Mouse (Mus musculus) midbrain, postnatal 0 days (tissue): ENCODE measurements at regions not wholly inside any gene's neighbourhood (a gene's known extent, or its start where the extent isn't known, plus 50 kb on each side); places are given as distances from the start of the nearest gene placed in this dataset.
A peak's percentile ranks its signal among the peaks of the same experiment; 100 is the strongest.

Source experiments
- ATAC-seq: fragments of 200-750 bp; cut with Nextera tagmentation; 2 replicates; pipeline ENCODE4 v1.8.0; 2017; ENCODE audit warnings: moderate number of reproducible peaks, mild to moderate bottlenecking, moderate TSS enrichment, moderate library complexity; ENCODE audit not compliant: low FRiP score
- DNase-seq: peaks from one replicate; pipeline ENCODE4 v3.0.0-alpha.2; 2015; ENCODE audit warnings: low spot score
- H3K27ac ChIP-seq: fragments of 300-500 bp; sonication (generic); 2 replicates; pipeline ENCODE4 v1.5.1; 2014; ENCODE audit warnings: low read depth, mild to moderate bottlenecking, low read length, mixed read lengths
- H3K27me3 ChIP-seq: fragments of 300-500 bp; sonication (generic); 2 replicates; pipeline ENCODE4 v1.6.1; 2014; ENCODE audit warnings: low read length, control low read depth, mixed read lengths; ENCODE audit not compliant: insufficient read depth
- H3K36me3 ChIP-seq: fragments of 300-500 bp; sonication (generic); 2 replicates; pipeline ENCODE4 v1.6.1; 2014; ENCODE audit warnings: low read length, control low read depth, mixed read lengths; ENCODE audit not compliant: insufficient read depth
- H3K4me1 ChIP-seq: fragments of 300-500 bp; sonication (generic); 2 replicates; pipeline ENCODE4 v1.6.1; 2014; ENCODE audit warnings: mild to moderate bottlenecking, control low read depth, antibody characterized with exemption, low read length, mixed read lengths; ENCODE audit not compliant: insufficient read depth
- H3K4me2 ChIP-seq: fragments of 300-500 bp; sonication (generic); 2 replicates; pipeline ENCODE4 v1.6.1; 2014; ENCODE audit warnings: low read depth, mild to moderate bottlenecking, low read length, mixed read lengths; ENCODE audit not compliant: poor library complexity, severe bottlenecking
- H3K4me3 ChIP-seq: fragments of 300-500 bp; sonication (generic); 2 replicates; pipeline ENCODE4 v1.5.1; 2014; ENCODE audit warnings: low read depth, mild to moderate bottlenecking, low read length, moderate library complexity
- H3K9ac ChIP-seq: fragments of 300-500 bp; sonication (generic); replicated peaks from 2 replicates; pipeline ENCODE4 v1.6.1; 2014; ENCODE audit warnings: mild to moderate bottlenecking, low read length, moderate library complexity, mixed read lengths; ENCODE audit not compliant: poor library complexity, severe bottlenecking
- H3K9me3 ChIP-seq: fragments of 300-500 bp; sonication (generic); 2 replicates; pipeline ENCODE4 v1.6.1; 2016; ENCODE audit warnings: low read length, control low read depth
- CTCF ChIP-seq: IDR thresholded peaks from 2 replicates; pipeline ENCODE4 v1.5.1; 2016; ENCODE audit warnings: antibody characterized with exemption, mild to moderate bottlenecking
- WGBS: fragments of 180-500 bp; shearing (Covaris S2); extraction: QIAGEN DNeasy Blood & Tissue Kit; methylation state at CpG from one replicate; pipeline ENCODE4 v1.1.7; 2014; 5-methylcytosine and 5-hydroxymethylcytosine counted together

GRCm38 (mm10) chr1:186307627-186308026 lies 190.5 kb upstream of the Lyplal1 start:
- Histone ChIP-seq H3K9me3 (no peaks in the 10 kb centered on the region), H3K9ac (no peak overlapping the region), H3K4me2 (no peak overlapping the region), H3K4me3 (no peak overlapping the region), H3K4me1 (no peaks in the 10 kb centered on the region), H3K36me3 (no peaks in the 10 kb centered on the region), H3K27me3 (no peaks in the 10 kb centered on the region), H3K27ac (no peak overlapping the region)
- TF ChIP-seq CTCF: no peak
- ATAC-seq (no peak), DNase-seq (no peak)
- WGBS: 88% methylated on average over 6 of the region's 6 CpGs

GRCm38 (mm10) chr1:186297464-186297863 lies 180.4 kb upstream of the Lyplal1 start:
- H3K4me3 ChIP-seq: no peak overlapping the region
- H3K4me2 ChIP-seq: no peak overlapping the region
- no peak overlapping the region for H3K9ac ChIP-seq
- no peaks in the 10 kb centered on the region for H3K36me3 ChIP-seq
- 73% methylated on average over 7 of the region's 7 CpGs for WGBS
- no peak for TF ChIP-seq CTCF
- no peaks in the 10 kb centered on the region for H3K27me3 ChIP-seq
- ATAC-seq: no peak
- no peaks in the 10 kb centered on the region for H3K4me1 ChIP-seq
- no peaks in the 10 kb centered on the region for H3K9me3 ChIP-seq
- no peak for DNase-seq
- no peak overlapping the region for H3K27ac ChIP-seq

- Histone ChIP-seq H3K27ac (no peak overlapping the region), H3K4me1 (no peaks in the 10 kb centered on the region), H3K4me3 (no peak overlapping the region), H3K9me3 (no peaks in the 10 kb centered on the region), H3K27me3 (no peaks in the 10 kb centered on the region), H3K9ac (no peak overlapping the region), H3K36me3 (no peaks in the 10 kb centered on the region), H3K4me2 (no peak overlapping the region)
- no peak for ATAC-seq
- no peak for TF ChIP-seq CTCF
- 78% methylated on average over 2 of the region's 2 CpGs for WGBS
- DNase-seq: no peak
Observed at GRCm38 (mm10) chr1:186295201-186295600, 178.1 kb upstream of the Lyplal1 start.

GRCm38 (mm10) chr1:186294635-186295034 lies 177.5 kb upstream of the Lyplal1 start:
- no peak for TF ChIP-seq CTCF
- Histone ChIP-seq H3K4me1 (no peaks in the 10 kb centered on the region), H3K36me3 (no peaks in the 10 kb centered on the region), H3K27me3 (no peaks in the 10 kb centered on the region), H3K4me3 (no peak overlapping the region), H3K4me2 (no peak overlapping the region), H3K9ac (no peak overlapping the region), H3K27ac (no peak overlapping the region), H3K9me3 (no peaks in the 10 kb centered on the region)
- 80% methylated on average over 2 of the region's 2 CpGs for WGBS
- DNase-seq (no peak), ATAC-seq (no peak)

- no peaks in the 10 kb centered on the region for H3K4me1 ChIP-seq
- DNase-seq (no peak), ATAC-seq (no peak)
- H3K27me3 ChIP-seq: no peaks in the 10 kb centered on the region
- no peaks in the 10 kb centered on the region for H3K9me3 ChIP-seq
- no peak overlapping the region for H3K4me2 ChIP-seq
- no peak for TF ChIP-seq CTCF
- 91% methylated on average over 2 of the region's 2 CpGs for WGBS
- no peaks in the 10 kb centered on the region for H3K36me3 ChIP-seq
- no peak overlapping the region for H3K27ac ChIP-seq
- H3K9ac ChIP-seq: no peak overlapping the region
- no peak overlapping the region for H3K4me3 ChIP-seq
Observed at GRCm38 (mm10) chr1:186289117-186289516, 172.0 kb upstream of the Lyplal1 start.

GRCm38 (mm10) chr1:186287831-186288230 lies 170.7 kb upstream of the Lyplal1 start:
- Histone ChIP-seq H3K27ac (no peak overlapping the region), H3K27me3 (no peaks in the 10 kb centered on the region), H3K4me1 (no peaks in the 10 kb centered on the region), H3K4me3 (no peak overlapping the region), H3K9me3 (no peaks in the 10 kb centered on the region), H3K4me2 (no peak overlapping the region), H3K9ac (no peak overlapping the region), H3K36me3 (no peaks in the 10 kb centered on the region)
- ATAC-seq (no peak), DNase-seq (no peak)
- TF ChIP-seq CTCF: no peak
- 85% methylated on average over 8 of the region's 8 CpGs for WGBS

- no peak for ATAC-seq
- no peaks in the 10 kb centered on the region for H3K4me1 ChIP-seq
- no peak overlapping the region for H3K4me3 ChIP-seq
- H3K27ac ChIP-seq: no peak overlapping the region
- no peak overlapping the region for H3K4me2 ChIP-seq
- 43% methylated on average over 4 of the region's 4 CpGs for WGBS
- peak; percentile 24 for DNase-seq
- no peak overlapping the region for H3K9ac ChIP-seq
- H3K9me3 ChIP-seq: no peaks in the 10 kb centered on the region
- no peaks in the 10 kb centered on the region for H3K36me3 ChIP-seq
- no peak for TF ChIP-seq CTCF
- no peaks in the 10 kb centered on the region for H3K27me3 ChIP-seq
Observed at GRCm38 (mm10) chr1:186286401-186286800, 169.3 kb upstream of the Lyplal1 start.
